Mouse (Mus musculus): ENCODE results near the gene Snapc1. TPM values are rescaled to one million over a fixed set of nuclear protein-coding genes. Genes with fewer than 3 reads are reported as not detected.

Gene Snapc1
- polyA plus RNA-seq (2012; ENCODE audit: insufficient read depth, insufficient read length, low replicate concordance, missing spikeins) = 167 TPM in 1 of 2 replicates, not detected in the other

DNA sequence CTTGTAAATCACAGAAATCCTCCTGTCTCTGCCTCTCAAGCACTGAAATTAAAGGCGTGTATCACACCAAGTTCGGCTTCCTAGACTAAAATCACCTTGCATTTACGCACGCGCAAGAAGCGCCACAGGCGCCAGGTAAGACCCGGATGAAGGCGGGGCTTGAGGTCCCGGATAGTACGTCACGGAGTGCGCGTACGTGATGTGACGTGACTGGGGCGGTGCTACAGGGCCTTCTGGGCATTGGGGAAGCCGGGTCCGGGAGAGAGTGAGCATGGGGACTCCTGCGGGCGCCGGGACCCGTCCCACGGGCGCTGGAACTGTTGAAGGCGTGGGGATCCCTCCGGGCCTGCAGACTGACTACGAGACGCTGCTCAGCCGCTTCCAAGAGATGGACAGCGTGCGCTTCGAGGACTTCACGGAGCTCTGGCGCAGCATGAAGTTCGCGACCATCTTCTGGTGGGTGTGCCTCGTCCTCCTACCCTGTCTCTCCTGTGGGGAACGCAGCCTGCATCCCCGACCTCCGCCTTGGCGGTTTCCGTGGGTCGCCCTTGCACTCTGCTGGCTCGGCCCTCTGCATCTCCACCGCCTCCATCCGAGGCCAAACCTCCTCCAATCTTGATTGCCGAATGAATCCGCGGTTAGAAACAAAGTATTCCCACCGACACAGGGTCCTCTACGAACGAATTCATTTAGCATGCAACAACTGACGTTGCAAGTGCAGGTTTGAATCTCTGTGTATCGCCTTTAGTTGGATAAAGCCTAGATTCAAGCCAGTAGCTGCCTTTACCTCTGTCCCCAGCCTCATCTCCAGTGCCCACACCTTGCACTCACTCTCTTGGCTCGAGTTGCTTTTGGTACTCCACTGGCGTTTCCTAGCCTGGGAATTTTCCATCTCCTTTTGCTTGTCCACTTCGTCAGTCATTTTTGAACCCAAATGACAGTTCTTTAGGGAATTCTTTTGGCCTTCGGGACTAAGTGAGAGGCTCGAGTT, at the start of gene Snapc1:
Gene Snapc1, plus strand, starts transcription at position 191 of the 991 bp plus-strand sequence.
- peaks cover 2% of the 10 kb centered on the region; the same call in 1 of the 2 replicates for H3K4me1 ChIP-seq (ENCODE audit: control insufficient read depth, insufficient read depth, low read length)
- TF ChIP-seq CTCF (IDR thresholded peaks at IDR 0.05; ENCODE audit: insufficient read depth, low read depth, low read length) (no peak), POLR2A (IDR thresholded peaks at IDR 0.05; ENCODE audit: insufficient read depth, low read depth, low read length) (peak; percentile 69)
- peak within 1 kb of the TSS; percentile 6 for H3K27ac ChIP-seq (ENCODE audit: insufficient read depth, low read depth, low read length)
- under 1% methylated on average over 60 of the region's 60 CpGs for WGBS
- peak within 1 kb of the TSS; percentile 64 for H3K4me3 ChIP-seq (ENCODE audit: insufficient read depth, low read depth, low read length)

DNA sequence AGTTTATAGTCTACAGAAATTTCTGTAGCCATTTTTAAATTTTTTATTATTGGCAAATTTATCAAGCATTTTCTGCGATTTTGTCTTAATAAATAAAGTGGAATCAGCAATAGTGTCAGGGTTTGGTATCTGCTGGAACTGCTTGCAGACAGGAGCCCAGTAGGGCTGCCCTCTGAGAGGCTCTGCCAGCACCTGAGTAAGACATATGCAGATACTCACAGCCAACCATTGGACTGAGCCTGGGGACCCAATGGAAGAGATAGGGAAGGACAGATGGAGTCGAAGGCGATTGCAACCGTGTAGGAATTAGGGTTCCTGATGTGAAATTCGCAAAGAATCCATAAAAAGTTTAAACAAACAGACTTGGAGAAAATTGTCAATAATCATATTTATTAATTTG, 45.8 kb upstream of the Snapc1 start:
- Histone ChIP-seq H3K27ac (ENCODE audit: insufficient read depth, low read depth, low read length) (no peak overlapping the region), H3K4me3 (ENCODE audit: insufficient read depth, low read depth, low read length) (no peak overlapping the region), H3K4me1 (ENCODE audit: control insufficient read depth, insufficient read depth, low read length) (no peaks in the 10 kb centered on the region)
- no peak for TF ChIP-seq POLR2A (IDR thresholded peaks at IDR 0.05; ENCODE audit: insufficient read depth, low read depth, low read length)
- no peak for TF ChIP-seq CTCF (IDR thresholded peaks at IDR 0.05; ENCODE audit: insufficient read depth, low read depth, low read length)
- WGBS = 99% methylated on average over 5 of the region's 5 CpGs

DNA sequence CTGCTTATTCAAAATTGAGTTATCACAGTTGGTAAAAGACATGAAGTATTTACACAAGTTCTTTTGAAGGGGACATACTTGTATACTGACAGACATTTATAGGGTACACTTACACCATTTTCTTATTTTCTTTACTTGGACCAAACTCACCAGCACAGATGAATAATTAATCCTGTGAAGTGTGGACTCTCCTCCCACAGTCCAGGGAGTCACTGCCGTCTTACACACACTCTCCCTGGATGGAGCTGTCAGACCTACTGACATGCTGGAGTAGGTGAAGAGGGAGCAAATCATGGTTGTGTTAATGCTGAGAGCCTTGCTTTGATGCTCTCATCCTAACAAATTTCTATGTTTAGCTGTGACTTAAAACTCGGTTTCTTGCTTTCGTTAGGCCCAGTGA, 34.0 kb upstream of the Snapc1 start:
- TF ChIP-seq CTCF (IDR thresholded peaks at IDR 0.05; ENCODE audit: insufficient read depth, low read depth, low read length) (no peak), POLR2A (IDR thresholded peaks at IDR 0.05; ENCODE audit: insufficient read depth, low read depth, low read length) (no peak)
- H3K27ac ChIP-seq (ENCODE audit: insufficient read depth, low read depth, low read length) = no peak overlapping the region
- H3K4me1 ChIP-seq (ENCODE audit: control insufficient read depth, insufficient read depth, low read length) = no peaks in the 10 kb centered on the region
- no peak overlapping the region for H3K4me3 ChIP-seq (ENCODE audit: insufficient read depth, low read depth, low read length)
- 66% methylated on average over 3 of the region's 3 CpGs for WGBS

DNA sequence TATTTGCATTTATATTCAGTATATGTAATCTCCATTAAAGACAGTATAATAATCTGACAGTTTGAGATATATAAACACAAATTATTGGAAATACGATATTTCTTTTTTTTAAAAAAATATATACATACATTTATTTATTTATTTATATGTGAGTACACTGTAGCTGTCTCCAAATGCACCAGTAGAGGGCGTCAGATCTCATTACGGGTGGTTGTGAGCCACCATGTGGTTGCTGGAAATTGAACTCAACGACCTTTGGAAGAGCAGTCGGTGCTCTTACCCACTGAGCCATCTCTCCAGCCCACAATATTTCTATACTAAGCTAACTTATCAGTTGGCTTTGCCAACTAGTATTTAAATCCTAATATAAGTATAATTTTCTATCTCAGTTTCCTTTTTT, 33.0 kb upstream of the Snapc1 start:
- Histone ChIP-seq H3K4me1 (ENCODE audit: control insufficient read depth, insufficient read depth, low read length) (no peaks in the 10 kb centered on the region), H3K27ac (ENCODE audit: insufficient read depth, low read depth, low read length) (no peak overlapping the region), H3K4me3 (ENCODE audit: insufficient read depth, low read depth, low read length) (no peak overlapping the region)
- TF ChIP-seq CTCF (IDR thresholded peaks at IDR 0.05; ENCODE audit: insufficient read depth, low read depth, low read length) (no peak), POLR2A (IDR thresholded peaks at IDR 0.05; ENCODE audit: insufficient read depth, low read depth, low read length) (no peak)
- WGBS = 56% methylated on average over 5 of the region's 5 CpGs

DNA sequence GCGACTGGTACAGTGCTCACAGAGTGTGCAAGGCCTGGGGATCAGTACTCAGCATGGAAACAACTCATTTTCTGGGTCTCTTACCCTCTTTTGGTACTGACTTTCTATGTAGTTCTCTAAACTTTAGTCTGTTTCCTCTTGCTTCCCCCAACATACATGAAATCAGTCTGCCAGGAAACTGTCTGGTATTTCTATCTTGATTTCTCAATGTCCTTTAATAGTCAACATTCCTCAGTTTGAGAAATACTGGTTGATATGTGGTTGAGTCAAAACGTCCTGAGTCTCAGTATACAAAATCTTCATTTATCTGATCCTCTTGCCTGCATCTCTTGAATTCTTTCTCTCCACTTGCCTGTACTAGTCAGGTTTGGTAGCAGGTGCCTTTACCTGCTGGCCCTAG, 29.8 kb upstream of the Snapc1 start:
- H3K4me3 ChIP-seq (ENCODE audit: insufficient read depth, low read depth, low read length) = no peak overlapping the region
- no peak overlapping the region for H3K27ac ChIP-seq (ENCODE audit: insufficient read depth, low read depth, low read length)
- TF ChIP-seq POLR2A (IDR thresholded peaks at IDR 0.05; ENCODE audit: insufficient read depth, low read depth, low read length) = no peak
- TF ChIP-seq CTCF (IDR thresholded peaks at IDR 0.05; ENCODE audit: insufficient read depth, low read depth, low read length) = no peak
- WGBS = 86% methylated on average over 2 of the region's 2 CpGs
- no peaks in the 10 kb centered on the region for H3K4me1 ChIP-seq (ENCODE audit: control insufficient read depth, insufficient read depth, low read length)

DNA sequence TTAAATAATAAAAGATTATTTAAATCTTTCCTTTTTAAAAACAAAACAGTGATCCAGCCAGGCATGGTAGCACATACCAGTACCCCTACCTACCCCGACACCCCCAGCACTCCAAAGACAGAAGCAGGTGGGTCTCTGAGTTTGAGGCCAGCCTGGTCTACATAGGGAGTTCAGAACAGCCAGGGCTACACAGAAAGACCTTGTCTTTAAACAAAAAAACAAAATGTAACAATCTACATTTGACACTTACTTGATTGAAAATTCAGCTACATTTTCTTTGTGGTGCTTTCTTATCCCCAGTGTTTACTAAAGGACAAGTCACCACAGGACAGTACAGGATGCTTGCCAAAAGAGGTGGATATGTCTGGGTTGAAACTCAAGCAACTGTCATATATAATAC, 26.9 kb upstream of the Snapc1 start, which contains the start of gene Gm49321:
Gene Gm49321, plus strand, starts transcription at position 301 of the 400 bp plus-strand sequence.
- 92% methylated on average over 1 of the region's 1 CpGs for WGBS
- Histone ChIP-seq H3K4me1 (ENCODE audit: control insufficient read depth, insufficient read depth, low read length) (no peaks in the 10 kb centered on the region), H3K4me3 (ENCODE audit: insufficient read depth, low read depth, low read length) (no peak within 1 kb of the TSS), H3K27ac (ENCODE audit: insufficient read depth, low read depth, low read length) (no peak within 1 kb of the TSS)
- TF ChIP-seq CTCF (IDR thresholded peaks at IDR 0.05; ENCODE audit: insufficient read depth, low read depth, low read length) (no peak), POLR2A (IDR thresholded peaks at IDR 0.05; ENCODE audit: insufficient read depth, low read depth, low read length) (no peak)

DNA sequence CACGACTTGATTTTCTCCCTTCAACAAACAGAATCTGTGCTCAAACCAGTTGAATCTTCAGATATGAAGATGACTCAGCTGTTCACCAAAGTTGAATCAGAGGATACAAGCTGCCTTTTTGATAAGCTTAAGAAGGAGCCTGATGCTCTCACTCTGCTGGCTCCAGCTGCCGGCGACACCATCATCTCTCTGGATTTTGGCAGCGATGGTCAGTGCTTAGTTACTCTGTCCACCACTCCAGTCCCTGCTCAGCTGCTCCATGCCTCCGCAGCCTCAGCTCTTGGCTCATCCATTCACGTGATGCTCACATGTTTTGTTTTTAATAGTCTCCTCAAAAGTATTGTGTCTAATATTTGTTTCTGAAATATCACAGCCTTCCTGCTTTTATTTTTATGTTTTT, 24.7 kb upstream of the Snapc1 start:
- no peaks in the 10 kb centered on the region for H3K4me1 ChIP-seq (ENCODE audit: control insufficient read depth, insufficient read depth, low read length)
- 88% methylated on average over 6 of the region's 6 CpGs for WGBS
- H3K27ac ChIP-seq (ENCODE audit: insufficient read depth, low read depth, low read length) = no peak overlapping the region
- H3K4me3 ChIP-seq (ENCODE audit: insufficient read depth, low read depth, low read length) = no peak overlapping the region
- TF ChIP-seq CTCF (IDR thresholded peaks at IDR 0.05; ENCODE audit: insufficient read depth, low read depth, low read length) = no peak
- TF ChIP-seq POLR2A (IDR thresholded peaks at IDR 0.05; ENCODE audit: insufficient read depth, low read depth, low read length) = no peak

DNA sequence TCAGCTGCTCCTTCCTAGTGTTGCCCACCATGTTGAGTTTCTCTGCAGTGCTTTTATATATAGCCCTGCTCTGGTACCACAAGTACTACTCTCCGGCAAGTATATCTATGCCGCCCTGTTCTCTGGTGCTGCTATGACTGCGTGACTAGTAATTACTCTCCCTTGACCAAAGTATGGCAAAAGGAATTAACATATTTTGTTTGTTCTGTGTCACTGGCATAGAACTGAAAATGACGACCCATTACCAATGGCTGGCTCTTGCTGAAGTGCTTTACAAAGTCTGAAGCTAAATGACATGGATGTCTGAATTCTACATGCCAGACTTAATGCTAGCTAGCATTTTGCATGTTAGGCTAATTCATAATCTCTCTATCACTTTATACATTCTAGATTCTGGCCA, 15.9 kb upstream of the Snapc1 start:
- H3K4me1 ChIP-seq (ENCODE audit: control insufficient read depth, insufficient read depth, low read length) = peaks cover 8% of the 10 kb centered on the region; the same call in 1 of the 2 replicates
- WGBS = 90% methylated on average over 4 of the region's 4 CpGs

More for the DNA sequence above, 15.9 kb upstream of the Snapc1 start:
- TF ChIP-seq CTCF (IDR thresholded peaks at IDR 0.05; ENCODE audit: insufficient read depth, low read depth, low read length) = no peak
- TF ChIP-seq POLR2A (IDR thresholded peaks at IDR 0.05; ENCODE audit: insufficient read depth, low read depth, low read length) = no peak
- Histone ChIP-seq H3K27ac (ENCODE audit: insufficient read depth, low read depth, low read length) (no peak overlapping the region), H3K4me3 (ENCODE audit: insufficient read depth, low read depth, low read length) (no peak overlapping the region)
